Mouse (Mus musculus) activated CD4-positive, CD25-positive, alpha-beta regulatory T cell, adult 4 months (primary cell): ENCODE measurements around the gene S100a5. TPM values are rescaled to one million over a fixed set of nuclear protein-coding genes. Genes with fewer than 3 reads are reported as not detected.

Experiments used
- ATAC-seq: one replicate; pipeline ENCODE4 v1.8.0; 2017
- polyA plus RNA-seq, 2 experiments: library from polyadenylated mRNA; unstranded; fragments of 100-300 nt; shearing (Covaris generic); gene quantifications; one replicate each; pipeline ENCODE4 v1.2.1; 2017

The S100a5 gene
- polyA plus RNA-seq, 2 experiments from 2014 or later, result not detected

DNA sequence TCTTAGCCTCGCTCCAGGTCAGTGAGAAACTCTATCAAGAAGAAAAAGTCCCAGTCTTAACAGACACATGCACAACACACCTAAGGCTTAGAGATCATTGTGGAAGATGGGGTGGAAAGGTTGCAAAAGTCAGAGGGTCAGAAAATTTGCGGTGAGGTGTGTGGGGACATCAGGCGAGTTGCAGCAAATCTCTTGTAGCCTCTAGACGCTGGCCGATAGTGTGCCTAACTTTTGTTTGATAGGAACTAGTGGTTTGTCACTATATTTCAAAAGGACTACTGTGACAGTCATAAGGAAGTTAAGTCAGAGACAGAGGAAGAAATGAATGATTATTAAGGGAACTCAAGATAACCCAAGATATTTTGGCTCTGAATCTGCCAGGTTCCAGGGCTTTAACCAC, 19.0 kb downstream of the S100a5 start:
- ATAC-seq, result no peak

DNA sequence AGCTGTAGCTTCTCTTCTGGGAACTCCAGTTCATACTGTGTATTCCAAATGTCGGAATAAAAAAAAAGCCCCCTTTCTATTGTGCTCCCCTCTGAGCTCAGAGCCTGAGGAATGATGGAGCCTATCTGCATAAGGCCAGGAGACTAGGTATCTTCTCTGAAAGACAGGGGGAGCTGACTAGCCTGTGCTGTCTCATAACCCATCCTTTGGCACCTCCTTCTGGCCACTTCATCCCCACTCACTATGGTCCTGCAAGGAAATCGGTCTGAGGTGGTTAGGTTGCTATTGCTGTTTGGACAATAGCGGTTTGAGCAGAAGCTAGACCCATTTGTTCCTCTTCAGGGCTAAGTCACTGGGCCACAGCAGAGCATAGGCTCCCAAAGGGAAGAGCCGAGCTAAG, 19.5 kb downstream of the S100a5 start:
- no peak for ATAC-seq

DNA sequence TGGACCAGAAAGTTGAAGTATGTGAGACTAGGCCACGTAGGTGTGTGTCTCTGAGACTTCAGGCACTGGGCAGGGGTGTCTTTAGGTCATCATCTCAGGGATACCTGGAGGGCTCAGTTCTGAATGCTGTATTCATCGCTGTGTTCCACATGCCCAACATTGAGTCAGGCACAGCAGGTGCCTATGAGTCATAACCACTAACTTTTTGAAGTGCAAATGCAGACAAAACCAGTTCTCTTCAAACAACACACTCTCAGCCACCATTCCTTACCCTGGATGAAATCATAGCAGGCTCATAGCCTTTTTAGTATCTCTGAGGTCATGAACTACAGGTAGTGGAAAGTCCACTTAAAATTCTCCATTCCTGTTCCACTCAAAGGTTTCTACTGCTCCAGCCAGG, 21.0 kb downstream of the S100a5 start:
- ATAC-seq, result no peak

DNA sequence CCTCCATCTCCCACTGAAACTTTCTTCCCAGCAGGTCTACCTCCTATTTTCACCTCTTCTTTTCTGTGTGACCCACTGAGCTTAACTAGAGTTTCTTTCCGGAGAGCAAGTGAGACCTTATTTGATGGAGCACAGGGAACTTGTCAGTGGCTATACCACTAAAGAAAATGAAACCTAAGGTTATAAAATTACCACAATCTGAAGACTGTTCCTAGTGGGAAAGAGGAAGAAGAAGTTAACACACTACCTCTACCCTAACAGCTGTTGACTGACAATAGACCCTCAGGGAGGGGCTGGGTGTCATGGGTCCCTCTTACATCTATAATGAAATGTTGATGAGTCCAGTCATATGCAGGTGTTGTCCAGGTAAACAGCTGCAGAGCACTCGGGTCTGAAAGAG, 23.7 kb downstream of the S100a5 start:
- no peak for ATAC-seq

DNA sequence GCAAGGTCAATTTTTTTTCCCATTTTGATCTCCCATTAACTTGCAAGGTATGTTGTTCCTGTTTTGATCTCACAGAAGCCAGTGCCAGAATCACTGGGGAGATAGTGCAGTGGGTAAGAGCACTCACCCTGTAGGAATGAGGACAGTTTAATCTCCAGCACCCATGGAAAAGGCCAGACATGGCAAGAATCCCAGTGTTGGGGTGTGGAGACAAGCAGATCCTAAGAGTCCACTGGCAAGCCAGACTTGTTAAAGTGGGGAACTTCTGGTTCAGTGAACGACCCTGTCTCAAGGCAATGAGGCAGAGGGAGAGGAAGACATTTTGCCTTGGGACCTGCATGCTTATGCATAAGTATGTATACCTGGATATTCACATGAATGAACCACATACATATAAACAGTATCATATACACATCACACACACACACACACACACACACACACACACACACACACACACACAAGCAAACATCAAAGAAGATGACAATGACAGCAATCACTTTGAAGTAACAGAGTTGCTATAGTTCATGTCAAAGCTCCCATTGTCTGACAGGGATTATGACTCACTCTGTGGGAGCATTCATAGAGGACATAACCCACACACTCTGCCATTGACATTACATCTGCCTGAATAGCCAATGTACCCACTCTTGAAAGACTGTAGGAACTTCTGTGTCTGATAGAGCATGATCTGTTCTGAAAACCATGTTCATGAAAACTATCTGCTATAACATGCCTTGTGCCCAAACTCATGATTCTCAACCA, 30.4 kb downstream of the S100a5 start:
- no peak for ATAC-seq

DNA sequence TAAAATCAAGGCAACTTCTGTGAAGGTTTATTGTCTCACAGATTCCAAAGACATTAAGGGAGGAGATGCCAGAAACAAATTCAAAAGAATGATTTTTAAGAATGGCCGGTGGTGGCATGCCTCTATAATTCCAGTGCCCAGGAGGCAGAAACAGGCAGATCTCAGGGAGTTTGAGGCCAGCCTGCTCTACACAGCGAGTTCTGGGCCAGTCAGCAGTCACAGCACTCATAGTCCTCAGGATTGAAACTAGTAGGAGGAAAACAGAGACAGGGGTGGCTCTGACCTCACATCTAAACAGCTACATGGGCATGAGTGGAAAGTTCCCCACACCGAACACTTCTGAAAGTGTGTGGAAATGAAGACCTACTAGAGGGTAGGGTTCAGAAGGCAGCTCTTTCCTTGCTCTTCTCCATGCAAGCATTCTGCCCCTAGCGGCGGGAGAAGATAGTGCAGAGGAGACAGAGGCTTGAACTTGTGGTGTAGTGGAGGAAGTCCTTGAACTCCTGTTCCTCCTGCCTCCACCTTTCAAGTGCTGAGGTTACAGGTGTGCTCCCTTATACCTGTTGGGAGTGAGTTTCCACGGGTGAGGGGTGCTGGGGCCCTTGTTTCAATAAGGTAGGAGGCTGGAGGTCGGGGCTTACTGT, 31.3 kb downstream of the S100a5 start:
- peak; percentile 71 for ATAC-seq

DNA sequence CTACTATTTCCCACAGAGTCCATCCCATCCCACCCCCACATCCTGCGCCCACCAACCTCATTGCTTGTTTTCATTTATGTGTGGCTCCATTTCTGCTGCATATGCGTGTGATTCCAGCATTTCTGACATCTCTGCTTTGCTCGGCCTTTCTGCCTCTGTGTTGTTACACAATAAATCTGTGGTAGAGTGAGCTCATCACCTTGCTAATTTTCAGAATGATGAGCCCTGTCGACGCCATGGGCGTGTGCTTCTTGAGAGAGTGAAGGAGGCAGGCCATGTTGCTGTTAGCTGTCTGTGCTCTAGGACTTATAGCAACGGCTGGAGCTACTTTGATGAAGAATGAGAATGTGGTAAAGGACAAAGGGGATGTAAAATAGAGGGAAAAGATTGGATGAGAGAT, 32.7 kb downstream of the S100a5 start:
- ATAC-seq, result no peak

DNA sequence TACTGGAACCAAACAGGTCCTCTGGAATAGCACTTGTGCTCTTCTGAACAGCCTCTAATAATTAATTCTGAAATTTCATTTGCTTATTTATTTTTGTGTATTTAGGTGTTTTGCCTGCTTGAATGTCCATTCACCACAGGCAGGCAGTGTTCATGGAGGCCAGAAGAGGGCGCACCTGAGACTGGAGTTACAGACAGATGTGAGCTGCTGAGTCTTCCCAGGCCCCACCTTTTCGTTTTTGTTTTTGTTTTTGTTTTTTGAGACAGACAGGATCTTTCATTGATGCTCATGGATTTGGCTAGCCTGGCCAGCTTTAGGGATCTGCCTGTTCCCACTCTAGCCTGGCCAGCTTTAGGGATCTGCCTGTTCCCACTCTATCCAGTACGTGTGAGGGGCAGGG, 35.9 kb downstream of the S100a5 start:
- no peak for ATAC-seq

DNA sequence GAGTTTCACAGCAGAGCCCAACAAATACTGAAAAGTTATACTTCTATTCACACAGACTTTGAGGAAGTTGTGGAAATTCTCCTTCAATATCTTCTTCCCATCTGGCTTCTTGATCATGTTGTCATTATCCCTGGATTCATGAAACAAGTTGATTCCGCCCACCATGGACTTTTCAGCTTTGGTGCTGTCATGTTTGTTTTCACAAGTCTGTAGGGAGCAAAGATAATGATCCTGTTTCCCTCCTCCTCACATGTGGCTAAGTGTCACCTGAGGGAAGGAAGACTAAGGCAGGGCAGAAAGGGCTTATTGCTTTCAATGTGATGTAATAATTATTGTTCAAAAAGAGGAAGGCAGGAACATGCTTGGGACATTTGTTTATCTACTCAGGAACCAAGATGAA, 39.0 kb downstream of the S100a5 start:
- ATAC-seq, result no peak

DNA sequence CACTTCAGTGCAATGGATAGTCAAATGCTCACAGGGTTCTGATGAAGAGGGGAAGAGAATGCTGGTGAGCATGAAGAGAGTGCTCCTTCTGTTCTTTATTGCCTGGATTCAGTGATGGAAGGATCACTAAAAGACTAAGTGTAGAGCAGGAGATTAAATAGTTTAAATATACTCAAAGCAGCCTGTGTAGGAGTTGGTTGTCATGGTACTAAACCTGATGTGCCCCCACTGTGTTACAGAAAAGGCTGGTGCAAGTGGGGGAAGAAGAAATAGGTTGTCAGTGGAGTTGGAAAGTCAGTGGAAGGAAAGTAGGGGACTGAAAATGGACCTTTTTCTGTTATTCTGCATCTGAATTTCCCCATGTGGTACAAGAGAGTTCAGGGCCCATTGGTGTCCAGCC, 40.7 kb downstream of the S100a5 start:
- no peak for ATAC-seq

DNA sequence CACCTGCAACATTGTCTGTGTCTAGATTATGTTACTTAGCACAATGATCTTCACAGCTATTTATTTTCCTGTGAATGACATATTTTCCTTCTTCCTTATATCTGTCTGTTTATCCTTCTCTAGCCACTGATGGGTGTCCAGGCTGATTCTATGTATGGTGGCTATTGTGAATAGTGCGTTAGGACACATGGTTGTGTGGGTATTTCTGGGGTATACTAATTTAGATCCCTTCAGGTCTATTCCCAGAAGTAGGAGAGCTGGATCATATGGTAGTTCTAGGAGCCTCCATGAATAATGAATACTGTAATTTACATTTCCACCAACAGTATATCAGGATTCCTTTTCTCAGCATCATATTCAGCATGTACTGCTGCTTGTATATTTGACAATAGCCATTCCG, 41.5 kb downstream of the S100a5 start:
- ATAC-seq, result no peak

DNA sequence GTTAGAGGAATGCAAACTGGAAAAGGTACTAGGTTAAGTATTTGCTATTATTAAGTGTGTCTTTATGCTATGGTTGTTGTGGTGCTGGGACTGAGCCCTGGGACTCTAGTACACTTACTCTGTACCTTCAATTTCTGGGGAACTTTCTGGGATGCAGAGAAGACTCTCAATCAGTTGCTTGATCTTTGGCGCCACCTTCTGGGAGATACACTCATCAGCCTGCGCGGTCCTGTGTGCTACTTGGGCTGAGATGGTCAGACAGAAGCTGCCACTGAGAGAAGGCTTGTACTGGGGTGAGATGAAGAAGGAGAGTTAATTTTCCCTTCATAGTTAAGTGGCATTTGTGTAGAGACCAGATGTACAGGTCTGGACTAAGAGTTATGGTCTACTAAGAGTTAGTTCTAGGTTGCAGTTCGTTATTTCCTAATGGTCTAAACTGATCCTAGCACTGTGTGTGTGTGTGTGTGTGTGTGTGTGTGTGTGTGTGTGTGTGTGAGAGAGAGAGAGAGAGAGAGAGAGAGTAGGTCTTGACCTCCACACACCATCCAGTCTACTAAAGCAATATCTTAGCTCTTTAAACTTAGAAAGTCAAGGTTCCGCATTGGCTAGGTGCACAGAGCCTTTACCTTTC, 44.7 kb downstream of the S100a5 start:
- no peak for ATAC-seq

DNA sequence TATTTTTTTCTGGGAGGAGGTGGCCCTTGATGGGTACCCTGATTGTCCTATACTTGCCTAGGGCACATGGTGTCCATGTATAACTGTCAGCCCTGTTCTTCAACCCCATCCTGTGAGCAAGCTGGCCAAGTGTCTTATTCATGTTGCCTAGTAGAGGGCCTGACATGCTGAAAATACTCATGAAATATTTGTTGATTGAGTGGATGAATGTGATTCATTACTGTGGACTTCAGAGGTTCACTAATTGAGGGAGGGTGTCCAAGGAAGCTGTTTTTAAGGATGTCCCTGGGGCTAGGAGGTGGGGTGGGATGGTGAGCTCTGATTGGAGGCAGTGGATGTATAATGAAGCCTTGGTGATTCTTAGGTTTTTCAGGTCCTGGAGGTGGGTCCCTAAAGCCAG, 45.4 kb downstream of the S100a5 start, which contains the start of gene S100a7a:
Gene S100a7a (plus strand): TSS at position 301 of the 400 bp plus-strand sequence.
- ATAC-seq, result no peak

DNA sequence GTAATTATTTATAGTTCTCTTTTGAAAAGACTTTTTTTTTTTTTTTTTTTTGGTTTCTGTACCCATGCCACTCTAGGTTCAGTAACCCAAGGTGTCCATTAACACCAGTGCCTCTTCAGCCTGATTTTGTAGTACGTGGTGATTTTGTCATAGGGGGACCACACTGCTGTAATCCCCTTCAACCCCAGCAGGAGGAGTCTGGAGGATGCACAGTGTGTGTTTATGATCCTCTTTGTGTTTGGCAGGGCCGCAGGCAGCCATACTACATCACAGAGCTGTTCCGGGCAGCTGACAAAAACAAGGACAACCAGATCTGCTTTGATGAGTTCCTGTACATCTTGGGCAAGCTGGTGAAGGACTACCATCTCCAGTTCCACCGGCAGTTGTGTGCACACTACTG, 49.1 kb downstream of the S100a5 start:
- ATAC-seq, result no peak

DNA sequence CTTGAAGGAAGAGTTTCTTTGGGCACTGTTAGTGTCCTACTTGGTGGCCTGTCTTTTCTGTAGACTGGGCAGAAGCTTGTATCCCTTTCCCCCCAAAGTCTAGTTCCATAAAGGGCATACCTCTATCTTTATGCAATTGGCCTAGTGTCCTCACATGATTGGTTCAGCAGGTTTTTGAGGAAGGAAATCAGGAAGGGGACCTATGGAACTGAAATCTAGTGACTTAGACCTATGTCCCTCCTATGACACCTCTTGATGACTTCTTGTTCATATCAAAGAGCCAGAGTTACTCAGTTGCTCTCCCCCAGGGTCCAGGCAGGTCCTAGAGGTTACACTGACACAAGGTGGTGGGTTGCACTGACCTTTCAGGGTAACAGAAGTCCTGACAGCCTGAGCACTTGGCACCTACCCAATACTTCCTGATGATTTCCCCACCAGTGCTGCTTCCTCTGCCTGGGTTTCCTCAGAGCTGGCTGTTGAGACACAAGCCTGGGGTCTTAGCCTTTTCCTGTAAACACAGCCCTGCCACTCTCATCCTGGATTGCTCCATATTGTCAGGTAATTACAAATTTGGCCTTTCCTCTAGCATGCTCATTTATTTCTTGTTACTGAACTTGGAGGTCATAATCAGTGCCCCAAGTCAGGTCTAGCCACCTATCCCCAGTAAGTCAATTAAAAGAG, 51.2 kb downstream of the S100a5 start:
- ATAC-seq, result no peak

Other genes with a start within 250 kb of the S100a5 start
- under 1 TPM in 1 of 2 experiments, not detected in 1; 0.21 TPM for gene Slc27a3, start 218.6 kb upstream of the S100a5 start, polyA plus RNA-seq
- 10 to 100 TPM; 13.8 to 17.2 TPM for gene Ints3, start 174.9 kb upstream of the S100a5 start, polyA plus RNA-seq
- not detected for gene Npr1, start 142.7 kb upstream of the S100a5 start, polyA plus RNA-seq
- gene Ilf2, start 132.4 kb upstream of the S100a5 start, polyA plus RNA-seq, result 100 to 1,000 TPM in 1 of 2 experiments, 10 to 100 TPM in 1; 99.7 to 101 TPM
- 10 to 100 TPM; 48.3 to 56.3 TPM for gene Snapin, start 117.5 kb upstream of the S100a5 start, polyA plus RNA-seq
- gene Chtop, start 99.0 kb upstream of the S100a5 start, polyA plus RNA-seq, result 10 to 100 TPM; 43.5 to 67.8 TPM
- gene S100a1, start 94.1 kb upstream of the S100a5 start, polyA plus RNA-seq, result 1 to 10 TPM; 5.6 to 6.6 TPM
- 100 to 1,000 TPM; 235 to 298 TPM for gene S100a13, start 94.1 kb upstream of the S100a5 start, polyA plus RNA-seq
- gene S100a14, start 81.7 kb upstream of the S100a5 start, polyA plus RNA-seq, result under 1 TPM in 1 of 2 experiments, not detected in 1; 0.47 TPM
- not detected for gene S100a16, start 71.3 kb upstream of the S100a5 start, polyA plus RNA-seq
- gene S100a3, start 47.9 kb upstream of the S100a5 start, polyA plus RNA-seq, result 1 to 10 TPM; 2.6 to 3.2 TPM
- gene S100a2, start 18.3 kb upstream of the S100a5 start, polyA plus RNA-seq, result not detected
- not detected for gene Gm42674, start 6.6 kb upstream of the S100a5 start, polyA plus RNA-seq
- 100 to 1,000 TPM; 152 to 248 TPM for gene S100a4, start 4.8 kb upstream of the S100a5 start, polyA plus RNA-seq
- gene S100a6, start 4.4 kb downstream of the S100a5 start, polyA plus RNA-seq, result 100 to 1,000 TPM; 548 to 785 TPM
- not detected for gene S100a7a, start 45.5 kb downstream of the S100a5 start, polyA plus RNA-seq
- gene S100a8, start 60.5 kb downstream of the S100a5 start, polyA plus RNA-seq, result 1 to 10 TPM in 1 of 2 experiments, not detected in 1; 1.8 TPM
- 1 to 10 TPM in 1 of 2 experiments, not detected in 1; 1.3 TPM for gene S100a9, start 87.2 kb downstream of the S100a5 start, polyA plus RNA-seq
- not detected for gene Pglyrp4, start 118.4 kb downstream of the S100a5 start, polyA plus RNA-seq
- gene Gm5849, start 169.4 kb downstream of the S100a5 start, polyA plus RNA-seq, result not detected